Mouse (Mus musculus): ENCODE data around the gene Rap1a. TPM values are rescaled to one million over a fixed set of nuclear protein-coding genes. Genes with fewer than 3 reads are reported as not detected.

Gene Rap1a
- polyA plus RNA-seq, 1 experiment from 2014 or later: 222 TPM

- no peak for DNase-seq (ENCODE audit: low spot score)
Measured at GRCm38 (mm10) chr3:105695476-105696386, 105.4 kb downstream of the Rap1a start.

DNA sequence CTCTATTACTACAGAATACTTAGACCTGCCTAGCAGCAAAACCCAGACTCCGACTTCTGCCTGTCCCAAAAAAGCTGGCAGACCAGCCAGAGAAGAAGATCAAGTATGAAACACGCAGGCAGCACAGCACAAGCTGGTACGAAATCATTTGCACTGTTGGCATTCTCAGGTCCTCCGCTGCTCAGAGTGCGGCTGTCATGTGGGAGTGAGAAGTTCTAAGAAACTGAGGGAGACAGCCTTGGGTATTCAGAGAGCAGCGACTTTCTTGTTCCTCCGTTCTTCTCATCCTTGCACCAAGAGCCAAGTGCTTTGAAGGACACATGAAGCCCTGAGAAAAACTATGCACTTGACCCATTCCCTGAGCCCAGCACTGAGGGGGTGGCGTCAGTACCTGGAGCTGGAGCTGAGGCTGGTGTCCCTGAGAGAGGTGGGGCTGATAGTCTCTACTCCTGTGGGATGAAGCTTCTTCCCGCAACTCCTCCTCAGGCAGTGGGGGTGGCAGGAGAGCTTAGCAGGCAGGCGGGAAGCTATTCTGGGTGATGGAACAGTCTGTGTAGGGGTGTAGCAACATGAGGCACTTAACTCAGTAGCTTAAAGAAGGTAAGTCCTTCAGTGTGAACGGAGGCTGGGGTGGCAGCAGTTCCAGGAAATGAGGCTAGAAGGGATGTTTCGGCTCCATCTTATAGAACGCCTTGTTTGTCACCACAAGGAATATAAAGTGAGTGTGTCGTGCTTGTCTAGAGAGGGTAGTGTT lies 107.6 kb downstream of the Rap1a start:
- no peak for DNase-seq (ENCODE audit: low spot score)

DNA sequence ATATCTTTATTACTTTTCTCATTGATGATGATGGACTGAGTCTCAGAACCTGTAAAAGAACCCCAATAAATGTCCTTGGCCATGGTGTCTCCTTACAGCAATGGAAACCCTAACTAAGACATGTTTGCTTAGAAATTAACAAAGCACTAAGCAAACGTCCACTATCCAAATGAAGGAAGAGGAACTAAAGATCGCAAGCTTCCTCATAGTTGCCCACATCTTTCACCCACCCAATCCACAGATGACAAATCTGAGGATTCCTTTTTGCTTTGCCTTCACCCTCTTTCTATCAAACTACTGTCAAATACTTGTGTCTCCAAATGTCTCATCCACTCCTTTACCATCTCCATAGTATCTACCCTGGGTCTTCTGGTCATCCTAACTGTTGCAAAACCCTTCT lies 112.6 kb downstream of the Rap1a start:
- no peak for DNase-seq (ENCODE audit: low spot score)

GRCm38 (mm10) chr3:105687324-105688060 lies 113.6 kb downstream of the Rap1a start, which contains the start of gene Ddx20:
Gene Ddx20 (minus strand): TSS chr3:105687574.
- peak; percentile 98 for DNase-seq (ENCODE audit: low spot score)

- peak; percentile 27 for DNase-seq (ENCODE audit: low spot score)
Measured at GRCm38 (mm10) chr3:105686394-105687323, 114.5 kb downstream of the Rap1a start.

DNA sequence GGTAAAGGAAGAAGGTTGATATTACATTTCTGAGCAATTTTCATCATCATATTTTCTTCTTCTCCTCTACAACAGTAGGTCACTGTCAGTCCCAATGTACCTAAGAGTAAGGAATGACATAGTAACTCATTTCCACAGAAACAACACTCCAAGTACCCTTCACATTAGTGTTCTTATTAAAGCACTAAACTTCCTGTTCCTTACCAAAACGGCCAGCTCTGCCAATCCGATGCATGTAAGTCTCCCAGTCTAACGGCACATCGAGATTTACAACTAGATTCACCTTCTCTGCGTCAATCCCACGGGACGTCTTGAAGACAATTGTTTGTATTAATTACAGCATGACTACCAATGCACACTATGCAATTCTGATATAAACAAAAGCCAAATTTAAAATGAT lies 120.8 kb downstream of the Rap1a start:
- no peak for DNase-seq (ENCODE audit: low spot score)

Other genes starting within 250 kb of the Rap1a start
- 36.6 and 41.1 TPM in 2 replicates for gene Ddx20, start 113.8 kb downstream of the Rap1a start, polyA plus RNA-seq (2015; fragmentation: Nextera tagmentation; extraction: Ambion mirVana)
- 2.6 and 2.8 TPM in 2 replicates for gene Inka2, start 96.7 kb downstream of the Rap1a start, polyA plus RNA-seq (2015; fragmentation: Nextera tagmentation; extraction: Ambion mirVana)
- 0.33 and 0.82 TPM in 2 replicates for gene Adora3, start 69.5 kb upstream of the Rap1a start, polyA plus RNA-seq (2015; fragmentation: Nextera tagmentation; extraction: Ambion mirVana)
- 1.4 TPM in 2 replicates for gene Tmigd3, start 69.6 kb upstream of the Rap1a start, polyA plus RNA-seq (2015; fragmentation: Nextera tagmentation; extraction: Ambion mirVana)
- gene I830077J02Rik, start 131.3 kb upstream of the Rap1a start, polyA plus RNA-seq (2015; fragmentation: Nextera tagmentation; extraction: Ambion mirVana): 3.7 and 3.9 TPM in 2 replicates
- gene Wdr77, start 158.0 kb upstream of the Rap1a start, polyA plus RNA-seq (2015; fragmentation: Nextera tagmentation; extraction: Ambion mirVana): 89.6 and 103 TPM in 2 replicates
- 612 and 654 TPM in 2 replicates for gene Atp5f1, start 158.8 kb upstream of the Rap1a start, polyA plus RNA-seq (2015; fragmentation: Nextera tagmentation; extraction: Ambion mirVana)
- gene Ovgp1, start 172.4 kb upstream of the Rap1a start, polyA plus RNA-seq (2015; fragmentation: Nextera tagmentation; extraction: Ambion mirVana): 1.7 and 1.9 TPM in 2 replicates
- 1.2 and 1.6 TPM in 2 replicates for gene Pifo, start 213.3 kb upstream of the Rap1a start, polyA plus RNA-seq (2015; fragmentation: Nextera tagmentation; extraction: Ambion mirVana)
- 0.14 and 0.26 TPM in 2 replicates for gene Chil5, start 231.5 kb upstream of the Rap1a start, polyA plus RNA-seq (2015; fragmentation: Nextera tagmentation; extraction: Ambion mirVana)

All from thymus, postnatal 0 days (tissue).